Mouse (Mus musculus) lung, postnatal 0 days (tissue): ENCODE measurements around the gene Ldlrad1.

Source experiments
- CTCF ChIP-seq: IDR thresholded peaks from 2 replicates; pipeline ENCODE4 v1.5.1; 2016; ENCODE audit warnings: antibody characterized with exemption, mild to moderate bottlenecking
- EP300 ChIP-seq: IDR thresholded peaks from 2 replicates; pipeline ENCODE4 v1.6.1; 2016; ENCODE audit warnings: antibody characterized with exemption, mild to moderate bottlenecking, control low read depth

DNA sequence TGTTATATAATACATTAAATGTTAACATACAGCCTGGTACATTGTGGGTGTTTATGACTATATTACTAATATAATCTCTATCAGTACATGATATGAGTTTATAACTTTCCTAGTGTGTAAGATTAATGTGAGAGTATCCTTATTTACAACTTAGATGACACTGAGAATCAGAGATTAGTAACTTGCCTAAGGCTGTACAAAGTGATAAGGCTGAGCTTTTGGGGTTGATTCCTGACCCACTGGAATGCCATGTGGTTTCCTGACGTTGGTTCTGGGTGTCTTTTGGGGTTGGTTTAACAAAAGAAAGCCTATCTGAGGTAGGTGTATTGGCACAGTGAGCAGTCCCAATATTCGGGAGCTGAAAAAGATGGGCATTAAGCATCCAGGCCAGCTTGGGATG lies 26.2 kb upstream of the Ldlrad1 start:
- TF ChIP-seq CTCF, result no peak
- TF ChIP-seq EP300, result no peak
